Mouse (Mus musculus) midbrain, embryonic 16.5 days (tissue): ENCODE data around the gene Ercc6l. TPM values are rescaled to one million over a fixed set of nuclear protein-coding genes. Genes with fewer than 3 reads are reported as not detected.
"Not testable (repeated sequence)": the region's sequence is repeated elsewhere in the genome, so short reads cannot be mapped to it uniquely, and the experiment has no call there.

ENCODE experiments used
- ATAC-seq: fragments of 200-750 bp; cut with Nextera tagmentation; 2 replicates; pipeline ENCODE4 v1.8.0; 2017; ENCODE audit warnings: moderate TSS enrichment
- H3K27ac ChIP-seq: fragments of 300-500 bp; sonication (generic); 2 replicates; pipeline ENCODE4 v1.5.1; 2014; ENCODE audit warnings: mild to moderate bottlenecking, low read length, mixed read lengths
- H3K27me3 ChIP-seq: fragments of 300-500 bp; sonication (generic); 2 replicates; pipeline ENCODE4 v1.6.1; 2014; ENCODE audit warnings: low read depth, low read length, mixed read lengths; ENCODE audit not compliant: control insufficient read depth, insufficient read depth
- H3K36me3 ChIP-seq: fragments of 300-500 bp; sonication (generic); 2 replicates; pipeline ENCODE4 v1.6.1; 2014; ENCODE audit warnings: mild to moderate bottlenecking, low read length, moderate library complexity, mixed read lengths; ENCODE audit not compliant: control insufficient read depth, insufficient read depth
- H3K4me1 ChIP-seq: fragments of 300-500 bp; sonication (generic); 2 replicates; pipeline ENCODE4 v1.6.1; 2014; ENCODE audit warnings: mild to moderate bottlenecking, low read length, mixed read lengths; ENCODE audit not compliant: control insufficient read depth, insufficient read depth
- H3K4me2 ChIP-seq: fragments of 300-500 bp; sonication (generic); 2 replicates; pipeline ENCODE4 v1.6.1; 2014; ENCODE audit warnings: mild to moderate bottlenecking, low read length, mixed read lengths
- H3K4me3 ChIP-seq: fragments of 300-500 bp; sonication (generic); 2 replicates; pipeline ENCODE4 v1.5.1; 2014; ENCODE audit warnings: low read depth, mild to moderate bottlenecking, low read length, moderate library complexity, mixed read lengths
- H3K9ac ChIP-seq: fragments of 300-500 bp; sonication (generic); 2 replicates; pipeline ENCODE4 v1.6.1; 2014; ENCODE audit warnings: low read depth, low read length, mixed read lengths
- H3K9me3 ChIP-seq: fragments of 300-500 bp; sonication (generic); replicated peaks from 2 replicates; pipeline ENCODE4 v1.6.1; 2014; ENCODE audit warnings: mild to moderate bottlenecking, low read length, mixed read lengths; ENCODE audit not compliant: control insufficient read depth, poor library complexity, severe bottlenecking
- WGBS: fragments of 180-500 bp; shearing (Covaris S2); extraction: QIAGEN DNeasy Blood & Tissue Kit; methylation state at CpG from one replicate; pipeline ENCODE4 v1.1.7; 2014; 5-methylcytosine and 5-hydroxymethylcytosine counted together
- polyA plus RNA-seq: library from polyadenylated mRNA; unstranded; fragments of >200 nt; fragmentation: Nextera tagmentation; extraction: Ambion mirVana; gene quantifications from 2 replicates; pipeline ENCODE4 v1.2.1, GENCODE M21; 2015

The Ercc6l gene
- polyA plus RNA-seq, 1 experiment from 2014 or later: 1.0 TPM

DNA sequence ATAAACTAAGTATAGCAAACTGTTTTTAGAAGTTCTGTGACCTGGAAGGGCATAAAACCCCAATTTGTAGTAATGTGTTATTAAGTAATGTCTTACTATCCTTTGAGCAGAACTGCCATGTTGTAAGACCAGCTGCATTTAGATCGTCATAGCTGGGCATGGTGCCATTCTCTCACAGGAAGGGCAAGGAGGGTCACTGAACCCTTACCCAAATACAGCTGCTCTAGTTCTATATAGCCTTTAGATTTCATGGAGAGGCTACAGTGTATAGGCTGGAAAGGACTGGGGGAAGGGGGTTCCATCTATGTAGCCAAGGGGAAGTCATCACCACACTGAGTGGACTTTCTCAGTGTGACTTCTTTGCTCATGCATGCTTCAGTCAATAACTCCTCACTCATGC lies 15.7 kb downstream of the Ercc6l start:
- Histone ChIP-seq H3K27me3 (no peaks in the 10 kb centered on the region), H3K9me3 (no peaks in the 10 kb centered on the region), H3K4me1 (no peaks in the 10 kb centered on the region), H3K4me3 (no peak overlapping the region), H3K36me3 (no peaks in the 10 kb centered on the region), H3K9ac (no peak overlapping the region), H3K4me2 (no peak overlapping the region), H3K27ac (no peak overlapping the region)
- ATAC-seq: no peak
- 89% methylated on average over 1 of the region's 1 CpGs for WGBS

DNA sequence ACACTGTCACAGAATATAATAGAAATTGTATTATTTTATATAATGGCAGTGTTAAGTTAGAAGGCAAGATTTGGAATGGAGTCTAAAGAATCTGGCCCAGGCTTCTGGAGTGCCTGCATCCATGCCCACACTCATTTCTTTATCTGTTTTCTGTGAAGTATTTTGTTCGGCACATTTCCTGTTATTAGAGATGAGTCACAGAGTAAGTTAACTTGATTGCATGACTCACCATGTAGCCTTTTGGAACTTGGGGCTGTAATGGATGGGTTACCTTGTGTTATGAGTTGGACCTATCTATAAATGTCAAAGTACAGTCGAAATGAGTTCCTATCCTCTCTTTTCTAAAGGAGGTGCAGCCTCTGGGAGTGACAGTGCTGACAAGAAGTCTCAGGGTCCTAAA lies 35.6 kb downstream of the Ercc6l start:
- Histone ChIP-seq H3K36me3 (peaks cover 3% of the 10 kb centered on the region; the same call in 1 of the 2 replicates), H3K4me3 (no peak overlapping the region), H3K9ac (no peak overlapping the region), H3K9me3 (no peaks in the 10 kb centered on the region), H3K27ac (no peak overlapping the region), H3K27me3 (no peaks in the 10 kb centered on the region), H3K4me1 (peaks cover 7% of the 10 kb centered on the region), H3K4me2 (no peak overlapping the region)
- 93% methylated on average over 2 of the region's 2 CpGs for WGBS
- no peak for ATAC-seq

DNA sequence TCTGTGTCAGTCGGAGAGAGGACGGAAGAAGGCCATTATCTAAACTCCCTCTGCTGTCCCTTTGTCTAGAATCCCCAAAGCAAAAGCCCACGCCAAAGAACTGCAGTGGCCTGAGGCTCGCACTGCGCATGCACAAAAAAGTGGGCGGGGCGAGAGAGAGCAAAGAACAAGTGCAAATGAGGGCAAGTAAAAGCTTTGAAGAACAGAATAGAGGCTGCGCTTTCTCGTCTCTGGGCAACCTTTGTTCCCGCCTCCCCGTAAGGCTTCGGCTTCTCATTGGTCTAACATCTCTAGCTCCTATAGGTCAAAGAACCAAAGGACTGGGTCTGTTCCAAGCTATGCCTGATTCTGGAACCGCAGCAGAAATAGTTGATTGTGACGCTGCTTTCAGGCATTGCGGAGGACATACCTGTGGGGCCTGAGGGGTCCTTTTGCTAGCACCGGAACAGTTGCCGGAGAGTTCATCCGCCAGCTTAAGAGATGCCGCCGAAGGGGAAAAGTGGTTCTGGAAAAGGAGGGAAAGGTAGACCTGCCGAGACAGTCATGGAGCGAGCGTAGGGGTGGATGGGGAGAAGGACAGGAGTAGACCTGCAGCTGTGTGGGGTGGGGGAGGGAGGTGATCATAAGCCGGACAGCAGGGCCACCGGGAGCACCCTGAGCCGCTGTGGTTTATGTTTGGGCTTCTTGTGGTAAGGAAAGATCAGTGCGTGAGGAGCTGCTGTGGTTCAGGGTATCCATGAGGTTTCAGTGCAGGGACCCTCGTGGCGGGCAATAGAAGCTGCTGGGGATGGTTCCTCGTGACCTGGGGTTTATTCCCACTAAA lies 37.6 kb downstream of the Ercc6l start, which contains the start of gene Pin4:
Gene Pin4, plus strand, starts transcription at position 406 of the 823 bp plus-strand sequence.
- Histone ChIP-seq H3K4me1 (peaks cover 7% of the 10 kb centered on the region), H3K4me3 (peak within 1 kb of the TSS; percentile 53), H3K36me3 (peaks cover 3% of the 10 kb centered on the region; the same call in 1 of the 2 replicates), H3K4me2 (peak within 1 kb of the TSS; percentile 73), H3K27ac (peak within 1 kb of the TSS; percentile 81), H3K9ac (peak within 1 kb of the TSS; percentile 66), H3K27me3 (no peaks in the 10 kb centered on the region), H3K9me3 (no peaks in the 10 kb centered on the region)
- 19% methylated on average over 30 of the region's 30 CpGs for WGBS
- ATAC-seq: peak; percentile 99

GRCm38 (mm10) chrX:102115676-102116075 lies 41.2 kb downstream of the Ercc6l start:
- Histone ChIP-seq H3K9ac (no peak overlapping the region), H3K27ac (peak overlapping the region; percentile 76), H3K4me1 (peaks cover 7% of the 10 kb centered on the region), H3K27me3 (no peaks in the 10 kb centered on the region; the same call in 1 of the 2 replicates), H3K4me2 (no peak overlapping the region), H3K9me3 (no peaks in the 10 kb centered on the region), H3K4me3 (no peak overlapping the region), H3K36me3 (no peaks in the 10 kb centered on the region)
- ATAC-seq: no peak
- 22% methylated on average over 4 of the region's 4 CpGs for WGBS

DNA sequence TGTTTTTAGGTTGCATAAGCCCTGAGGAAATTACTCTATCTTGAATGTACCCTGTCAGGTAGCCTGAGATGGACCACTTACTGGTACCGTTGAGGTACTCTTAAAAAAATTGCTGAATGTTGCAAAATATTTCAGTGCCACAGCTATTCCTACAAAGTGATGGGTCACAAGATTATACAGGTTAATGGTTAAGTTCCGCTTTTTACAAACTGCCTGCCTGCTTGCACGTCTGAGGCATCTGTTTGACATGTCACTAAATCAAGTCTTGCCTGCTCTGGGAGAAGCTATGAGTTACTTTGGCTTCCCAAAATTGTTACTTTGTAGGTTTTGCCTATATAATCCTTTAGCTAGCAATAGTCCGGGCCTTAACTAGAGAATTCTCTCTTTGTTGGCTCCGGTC lies 47.5 kb downstream of the Ercc6l start:
- not testable (repeated sequence) for ATAC-seq, H3K9me3 ChIP-seq, H3K27me3 ChIP-seq, H3K4me1 ChIP-seq, H3K4me2 ChIP-seq, H3K9ac ChIP-seq, H3K4me3 ChIP-seq, H3K36me3 ChIP-seq, H3K27ac ChIP-seq
- WGBS: 89% methylated on average over 5 of the region's 5 CpGs

DNA sequence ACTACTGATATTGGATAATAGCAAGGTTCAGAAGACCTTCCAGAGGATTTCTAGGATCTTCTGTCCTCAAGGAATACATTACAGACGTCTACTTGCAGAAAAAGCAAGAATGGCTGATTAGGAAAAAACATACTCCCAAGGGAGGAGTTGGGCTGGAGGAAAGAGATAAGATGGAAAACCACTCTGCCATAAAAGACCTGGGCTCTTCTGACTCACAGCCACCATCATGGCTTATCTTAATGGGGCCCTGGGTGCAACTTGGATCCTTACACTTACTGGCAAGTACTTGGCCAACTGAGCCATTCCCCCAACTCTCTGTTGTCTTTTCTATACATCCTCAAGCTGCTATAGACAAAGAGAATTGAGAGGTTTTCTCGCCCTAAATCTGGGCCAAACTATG lies 53.1 kb downstream of the Ercc6l start:
- not testable (repeated sequence) for H3K27ac ChIP-seq, H3K9ac ChIP-seq, H3K27me3 ChIP-seq, H3K4me2 ChIP-seq, H3K4me3 ChIP-seq, H3K4me1 ChIP-seq, H3K9me3 ChIP-seq, ATAC-seq, H3K36me3 ChIP-seq
- 52% methylated on average over 2 of the region's 2 CpGs for WGBS

DNA sequence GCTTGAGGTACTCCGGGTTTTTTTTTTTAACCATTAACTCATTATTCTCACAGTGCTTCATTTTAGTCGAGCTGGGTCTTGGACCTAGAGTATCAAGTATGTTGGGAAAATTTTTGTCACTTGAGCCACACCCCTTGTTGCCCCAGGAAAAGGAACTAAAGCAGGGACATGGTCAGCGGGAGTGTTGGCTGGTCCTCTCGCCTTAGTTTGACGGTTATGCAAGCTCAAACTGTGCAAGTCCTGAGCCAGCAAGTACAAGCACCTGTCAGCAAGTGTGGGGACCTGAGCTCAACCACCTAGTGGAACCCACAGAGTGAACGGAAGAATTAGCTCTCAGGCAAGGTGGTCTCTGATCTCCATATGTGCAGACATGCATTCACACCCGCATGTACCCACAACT lies 55.0 kb downstream of the Ercc6l start:
- no peaks in the 10 kb centered on the region for H3K36me3 ChIP-seq
- no peak overlapping the region for H3K27ac ChIP-seq
- 64% methylated on average over 7 of the region's 7 CpGs for WGBS
- ATAC-seq: no peak
- H3K9me3 ChIP-seq: no peaks in the 10 kb centered on the region
- H3K9ac ChIP-seq: no peak overlapping the region
- H3K4me3 ChIP-seq: no peak overlapping the region
- no peak overlapping the region for H3K4me2 ChIP-seq
- H3K4me1 ChIP-seq: no peaks in the 10 kb centered on the region
- H3K27me3 ChIP-seq: no peaks in the 10 kb centered on the region

- Histone ChIP-seq H3K27ac (no peak overlapping the region), H3K27me3 (no peaks in the 10 kb centered on the region), H3K4me1 (no peaks in the 10 kb centered on the region), H3K36me3 (no peaks in the 10 kb centered on the region), H3K9me3 (no peaks in the 10 kb centered on the region), H3K4me3 (no peak overlapping the region), H3K4me2 (no peak overlapping the region), H3K9ac (no peak overlapping the region)
- WGBS: 75% methylated on average over 7 of the region's 7 CpGs
- ATAC-seq: no peak
Measured at GRCm38 (mm10) chrX:102094381-102094904, 62.4 kb downstream of the Ercc6l start.
